Mouse (Mus musculus) erythroblast, adult 5-6 weeks (primary cell): ENCODE data around the gene Cdh1. TPM values are rescaled to one million over a fixed set of nuclear protein-coding genes. Genes with fewer than 3 reads are reported as not detected.
"Not testable (repeated sequence)": the region's sequence is repeated elsewhere in the genome, so short reads cannot be mapped to it uniquely, and the experiment has no call there.

Source experiments
- ATAC-seq: replicated peaks from 2 replicates; pipeline ENCODE4 v1.8.0; 2016; ENCODE audit warnings: moderate number of reproducible peaks, mild to moderate bottlenecking, moderate TSS enrichment, inconsistent platforms; ENCODE audit not compliant: poor library complexity, low FRiP score, severe bottlenecking
- total RNA-seq, 2 experiments: library from RNA; stranded (forward) in 1 of 2; stranded (reverse) in 1 of 2; fragments of 150-400 nt in 1 of 2; fragments of 200-764, 138-1000 nt in 1 of 2; gene quantifications; 2 replicates each; pipeline versions ENCODE4 v1.2.3 to v1.2.4; 2015 to 2017; ENCODE audit warnings: low replicate concordance in 2 of 2

Gene Cdh1
- 0.96 and 2.9 TPM in 2 replicates for total RNA-seq (2015; ENCODE audit: low replicate concordance)
- 0.84 and 1.2 TPM in 2 replicates for total RNA-seq (2017; ENCODE audit: low replicate concordance)

DNA sequence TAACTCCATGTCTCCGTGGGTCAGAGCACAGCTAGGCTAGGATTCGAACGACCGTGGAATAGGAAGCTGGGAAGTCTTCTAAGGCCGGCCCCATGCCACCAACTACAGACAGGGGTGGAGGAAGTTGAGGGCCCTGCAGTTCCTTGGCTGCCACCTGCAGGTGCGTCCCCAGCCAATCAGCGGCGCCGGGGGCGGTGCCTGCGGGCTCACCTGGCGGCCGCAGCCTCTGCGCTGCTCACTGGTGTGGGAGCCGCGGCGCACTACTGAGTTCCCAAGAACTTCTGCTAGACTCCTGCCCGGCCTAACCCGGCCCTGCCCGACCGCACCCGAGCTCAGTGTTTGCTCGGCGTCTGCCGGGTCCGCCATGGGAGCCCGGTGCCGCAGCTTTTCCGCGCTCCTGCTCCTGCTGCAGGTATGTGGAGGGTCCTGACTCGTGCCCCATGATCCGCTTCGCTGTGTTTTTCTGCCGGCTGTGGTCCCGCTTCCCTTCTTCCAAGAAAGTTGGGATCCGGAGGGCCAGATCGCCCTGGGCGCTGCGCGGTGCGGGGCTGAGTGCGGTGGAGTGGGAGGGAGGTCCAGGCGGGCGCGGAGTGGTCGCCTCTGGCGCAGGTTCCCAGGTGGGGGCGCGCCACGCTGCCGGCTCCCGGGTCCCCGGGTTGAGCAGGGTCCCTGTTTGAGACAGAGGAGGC lies at the start of gene Cdh1:
TSS of gene Cdh1 (plus strand) at position 221 of the 689 bp plus-strand sequence.
- ATAC-seq: no peak

DNA sequence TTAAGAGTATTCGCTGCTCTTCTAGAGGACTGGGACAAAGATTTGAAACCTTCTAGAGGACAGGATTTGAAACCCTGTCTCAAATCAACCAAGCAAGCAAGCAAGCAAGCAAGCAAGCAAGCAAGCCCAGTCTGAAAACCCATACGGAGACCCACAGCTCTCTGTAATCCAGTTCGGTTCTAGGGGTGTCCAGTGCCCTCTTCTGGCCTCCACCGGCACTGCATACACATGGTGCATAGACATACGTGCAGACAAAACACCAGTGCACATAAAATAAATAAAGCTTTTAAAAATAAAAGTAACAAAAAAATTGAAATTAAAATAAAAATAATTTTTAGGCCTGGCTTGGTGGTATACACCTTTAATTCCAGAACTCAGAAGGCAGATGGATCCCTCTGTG lies 49.1 kb upstream of the Cdh1 start:
- ATAC-seq: no peak

DNA sequence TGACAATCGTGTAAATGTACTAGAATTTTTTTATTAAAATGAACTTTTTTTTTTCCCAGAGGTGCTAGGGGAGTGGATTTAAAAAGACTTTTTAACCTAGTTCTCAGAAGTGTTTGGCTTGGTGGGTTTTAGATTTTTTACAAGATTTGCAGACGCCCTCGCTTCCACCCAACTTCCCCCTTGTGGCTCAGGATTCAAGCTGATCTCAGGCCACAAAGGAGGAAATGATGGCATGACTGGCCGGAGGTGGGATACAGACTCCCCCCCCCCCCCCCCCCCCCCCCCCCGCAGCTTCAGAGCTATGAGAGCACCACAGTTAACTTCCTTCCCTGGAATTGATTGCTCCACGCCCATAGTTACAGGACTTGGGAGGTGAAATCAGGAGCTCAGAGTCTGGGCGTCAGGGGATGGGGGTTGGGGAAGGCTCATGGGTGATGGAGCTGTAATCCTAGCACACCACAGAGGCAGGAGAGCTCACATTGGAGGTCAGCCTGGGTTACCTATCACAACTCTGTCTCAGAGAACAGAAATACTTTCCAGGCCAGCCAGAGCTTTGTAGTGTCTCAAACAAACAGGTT lies 47.0 kb upstream of the Cdh1 start:
- no peak for ATAC-seq

DNA sequence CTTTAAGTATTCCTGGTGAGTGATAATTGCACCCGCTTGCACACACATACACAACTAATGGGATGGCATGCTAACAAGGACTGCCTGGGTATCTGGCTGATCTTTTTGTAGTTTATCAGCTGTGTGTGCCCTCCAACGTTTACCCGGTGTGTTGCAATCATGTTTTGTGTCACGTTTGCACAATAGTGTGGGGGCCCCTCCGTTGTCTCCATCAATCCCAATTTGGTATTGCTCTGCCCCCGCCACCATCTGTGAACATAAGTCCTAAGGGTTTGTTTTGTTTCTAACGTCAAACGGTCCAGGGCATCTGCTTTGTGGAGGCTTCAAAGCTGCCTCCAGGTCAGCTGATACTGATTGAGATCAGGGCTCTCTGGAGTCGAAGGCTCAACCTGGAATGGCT lies 43.3 kb upstream of the Cdh1 start:
- no peak for ATAC-seq

DNA sequence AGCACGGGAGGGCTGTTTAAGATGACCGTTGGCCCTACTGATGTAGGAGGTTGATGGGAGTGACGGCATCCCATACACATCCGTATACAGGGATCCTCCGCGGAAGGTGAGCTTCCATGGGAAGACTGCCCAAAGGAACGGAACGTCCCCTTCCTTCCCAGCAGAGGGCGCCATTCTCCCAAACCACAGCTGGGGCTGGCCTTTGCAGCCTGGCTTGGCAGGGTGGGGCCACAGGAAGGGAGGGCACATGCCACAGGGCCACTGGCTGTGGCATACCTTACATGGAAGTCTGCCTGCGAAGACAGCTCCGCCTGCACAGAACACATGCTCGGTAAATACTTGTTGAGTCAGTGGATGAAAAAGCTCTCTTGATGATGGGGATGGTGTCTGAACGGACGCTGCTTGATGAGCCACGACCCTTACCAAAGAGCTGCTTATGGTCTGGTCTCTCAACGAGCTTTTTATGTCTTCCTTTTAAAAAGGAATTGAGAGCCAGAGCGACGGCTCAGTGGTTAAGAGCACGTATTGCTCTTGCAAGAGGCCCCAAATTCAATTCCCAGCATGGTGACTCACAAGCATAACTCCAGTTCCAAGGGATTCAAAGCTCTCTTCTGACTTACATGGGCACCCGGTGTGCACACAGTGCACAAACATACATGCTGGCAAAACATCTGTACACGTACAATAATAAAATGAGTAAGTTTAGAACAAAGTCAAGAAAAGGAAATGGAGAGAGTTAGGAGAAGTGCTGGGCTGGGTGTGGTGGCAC lies 41.9 kb upstream of the Cdh1 start:
- ATAC-seq: no peak

DNA sequence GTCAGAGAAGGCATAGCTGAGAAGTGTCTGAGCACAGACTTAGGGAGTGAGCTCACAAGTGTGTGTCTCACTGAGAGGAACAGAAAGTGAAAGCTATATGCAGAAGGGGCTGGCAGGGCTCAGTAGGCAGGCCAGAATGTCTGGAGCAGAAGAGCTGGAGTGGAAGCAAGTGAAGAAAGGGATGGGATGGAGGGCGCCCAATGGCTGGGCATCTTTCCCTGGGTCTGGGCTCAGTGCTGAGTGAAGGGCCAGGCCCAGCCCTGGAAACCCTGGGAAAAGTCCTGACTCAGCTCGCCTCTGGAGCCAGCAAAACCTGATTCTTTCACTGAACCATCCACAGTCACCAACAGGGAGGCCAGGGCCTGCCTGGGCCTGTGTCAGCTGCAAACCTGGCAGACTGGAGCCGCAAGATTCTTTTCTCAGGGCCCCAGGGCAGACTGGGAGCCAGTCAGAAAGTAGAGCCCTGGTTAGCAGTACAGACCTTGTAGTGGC lies 39.4 kb upstream of the Cdh1 start:
- ATAC-seq: no peak

DNA sequence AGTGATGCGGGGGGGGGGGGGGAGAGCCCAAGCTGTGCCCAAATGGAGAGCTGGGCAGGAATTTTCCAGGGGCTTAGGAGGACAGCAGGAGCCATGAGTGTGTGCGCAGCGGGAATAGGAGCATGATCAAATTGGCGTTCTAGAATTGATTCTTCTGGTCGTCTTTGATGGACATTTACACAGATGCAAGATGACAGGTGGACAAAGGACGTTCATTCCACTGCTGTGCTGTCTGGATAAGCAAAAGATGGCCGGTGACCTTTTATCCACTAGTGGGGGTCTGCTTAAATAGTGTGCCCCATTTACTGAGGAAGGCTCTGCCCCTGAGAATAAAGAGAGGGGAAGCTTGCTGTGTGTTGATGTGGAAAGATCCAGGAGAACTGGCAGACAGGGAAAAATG lies 34.1 kb upstream of the Cdh1 start:
- no peak for ATAC-seq

DNA sequence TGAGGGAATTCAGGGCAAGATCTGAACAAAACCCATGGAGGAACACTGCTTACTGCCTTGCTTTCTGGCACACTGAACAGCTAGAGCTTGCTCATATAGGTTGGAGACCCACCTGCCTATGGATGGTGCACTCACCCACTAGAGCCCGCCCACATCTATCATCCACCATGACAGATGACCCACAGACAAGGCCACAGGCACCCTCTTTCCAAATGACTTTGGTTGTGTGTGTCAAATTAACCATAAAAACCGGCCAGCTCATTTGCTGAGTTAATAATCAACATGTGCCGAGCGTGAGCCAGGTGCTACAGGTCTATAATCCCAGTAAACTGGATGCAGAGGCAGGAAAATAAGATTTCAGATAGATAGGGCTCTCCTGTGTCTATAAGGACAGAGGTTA lies 32.8 kb upstream of the Cdh1 start:
- ATAC-seq: no peak

DNA sequence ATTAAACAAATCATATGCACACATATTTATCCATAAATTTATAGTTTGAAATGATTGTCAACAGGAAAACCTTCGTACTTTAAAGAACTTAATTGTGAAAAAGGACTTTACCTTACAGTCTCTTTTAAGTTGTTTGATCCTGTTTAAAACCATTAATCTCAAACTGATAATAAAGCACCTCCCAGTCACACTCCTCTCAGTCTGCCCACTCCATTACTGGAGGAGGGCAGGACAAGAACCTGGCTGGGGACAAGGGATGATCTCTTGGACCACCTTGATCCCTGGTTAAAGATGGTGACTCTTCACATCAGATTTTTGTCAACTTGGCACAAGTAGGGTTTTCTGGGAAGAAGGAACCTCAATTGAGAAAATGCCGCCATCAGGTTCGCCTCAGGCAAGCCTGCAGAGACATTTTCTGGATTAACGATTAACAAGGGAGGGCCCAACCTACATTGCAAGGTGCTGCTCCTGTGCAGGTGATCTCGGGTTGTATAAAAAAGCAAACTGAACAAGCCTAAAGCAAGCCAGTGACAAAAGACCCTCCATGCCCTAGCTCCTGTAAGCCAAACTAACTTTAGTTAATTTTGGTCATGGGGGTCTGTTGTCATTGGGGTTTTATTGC lies 31.5 kb upstream of the Cdh1 start:
- ATAC-seq: no peak

DNA sequence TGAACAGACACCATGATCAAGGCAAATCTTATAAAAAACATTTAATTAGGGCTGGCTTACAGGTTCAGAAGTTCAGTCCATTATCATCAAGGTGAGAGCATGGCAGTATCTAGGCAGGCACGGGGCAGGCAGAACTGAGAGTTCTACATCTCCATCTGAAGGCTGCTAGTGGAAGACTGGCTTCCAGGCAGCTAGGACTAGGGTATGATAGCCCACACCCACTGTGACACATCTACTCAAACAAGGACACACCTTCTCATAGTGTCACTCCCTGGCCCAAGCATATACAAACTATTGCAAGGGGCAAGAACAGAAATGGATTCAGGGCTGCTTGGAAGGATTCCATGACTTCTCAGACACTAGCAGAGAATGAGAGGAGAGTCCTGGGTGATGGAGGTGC lies 31.0 kb upstream of the Cdh1 start:
- ATAC-seq: not testable (repeated sequence)

DNA sequence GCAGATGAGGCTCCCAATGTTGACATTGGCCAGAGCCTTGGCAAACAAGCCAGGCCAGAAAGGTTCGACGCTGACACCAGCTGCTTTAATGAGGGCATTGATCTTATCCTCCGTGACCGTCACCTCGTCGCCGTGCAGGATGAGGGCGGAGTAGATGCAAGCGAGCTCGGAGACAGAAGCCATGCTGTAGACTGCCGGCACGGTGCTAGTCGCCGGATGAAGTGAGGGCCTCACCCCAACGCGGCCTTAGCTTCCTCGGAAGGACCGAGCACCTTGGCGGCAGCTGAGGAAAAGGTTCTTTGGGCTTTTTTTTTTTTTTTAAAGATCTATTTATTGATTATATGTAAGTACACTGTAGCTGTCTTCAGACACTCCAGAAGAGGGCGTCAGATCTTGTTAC lies 30.0 kb upstream of the Cdh1 start, which contains the start of gene Gm10073:
TSS of gene Gm10073 (minus strand) at position 294 of the 400 bp plus-strand sequence.
- not testable (repeated sequence) for ATAC-seq

DNA sequence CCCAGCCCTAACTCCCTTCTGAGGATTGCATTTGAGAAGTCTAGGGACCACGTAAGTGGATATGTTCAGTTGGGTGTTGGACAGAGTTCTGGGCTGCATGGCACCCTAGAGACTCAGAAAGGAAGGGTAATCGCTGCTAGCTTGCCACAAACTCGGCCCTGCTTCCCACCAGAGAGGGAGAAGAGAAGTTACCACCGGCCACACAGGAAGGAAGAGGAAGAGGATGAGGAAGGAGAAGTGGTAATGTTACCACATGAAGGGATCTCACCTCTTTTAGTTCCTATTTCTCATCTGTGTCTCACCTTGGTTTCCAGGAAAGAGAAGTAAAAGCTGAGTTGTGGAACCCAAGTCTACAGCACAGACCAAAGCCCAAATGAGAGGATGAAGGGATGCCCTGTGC lies 28.9 kb upstream of the Cdh1 start:
- no peak for ATAC-seq

DNA sequence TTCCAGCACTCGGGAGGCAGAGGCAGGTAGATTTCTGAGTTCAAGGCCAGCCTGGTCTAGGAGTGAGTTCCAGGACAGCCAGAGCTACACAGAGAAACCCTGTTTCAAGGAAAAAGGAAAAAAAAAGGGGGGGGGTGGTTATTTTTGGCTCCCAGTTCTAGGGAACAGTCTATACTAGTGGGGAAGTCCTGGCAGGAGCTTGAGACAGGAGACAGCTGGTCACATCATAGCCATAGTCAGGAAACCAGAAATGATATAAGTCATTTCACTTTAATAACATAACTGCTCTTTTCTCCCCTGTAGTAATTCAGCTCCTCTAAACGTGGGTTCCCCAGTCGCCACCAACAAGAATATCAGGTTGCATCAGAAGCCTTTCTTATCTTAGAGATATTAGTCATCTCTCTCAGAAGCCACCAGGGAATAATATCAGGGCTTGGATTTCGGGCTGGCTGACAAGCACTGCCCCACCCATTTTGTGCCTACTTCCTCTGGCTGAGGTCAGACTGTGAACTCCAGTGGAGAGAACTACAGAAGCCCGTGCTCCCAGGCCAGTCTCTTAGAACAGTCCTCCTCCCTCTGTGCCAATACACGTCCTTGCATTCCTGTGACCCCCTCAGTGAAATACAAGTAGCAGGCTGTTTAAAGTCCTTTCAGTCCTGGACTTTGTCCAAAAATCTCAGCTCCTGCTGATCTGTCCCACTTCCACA lies 26.1 kb upstream of the Cdh1 start:
- ATAC-seq: no peak

DNA sequence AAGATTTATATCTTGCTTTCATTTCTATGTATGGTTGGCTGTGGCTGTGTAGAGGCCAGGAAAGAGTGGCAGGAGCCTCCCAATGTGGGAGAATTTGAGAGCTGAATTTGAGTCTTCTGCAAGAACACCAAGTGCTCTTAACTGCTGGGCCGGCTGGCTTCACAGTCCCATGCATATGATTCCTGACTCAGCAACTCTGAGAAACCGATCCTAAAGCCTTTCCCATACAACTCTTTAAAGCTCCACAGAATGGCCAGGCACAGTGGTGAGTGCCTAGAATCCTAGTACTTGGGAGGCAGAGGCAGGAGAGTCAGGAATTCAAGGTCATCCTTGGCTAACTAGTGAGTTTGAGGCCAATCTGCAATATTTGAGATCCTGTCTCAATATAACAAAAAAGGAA lies 23.6 kb upstream of the Cdh1 start:
- no peak for ATAC-seq

DNA sequence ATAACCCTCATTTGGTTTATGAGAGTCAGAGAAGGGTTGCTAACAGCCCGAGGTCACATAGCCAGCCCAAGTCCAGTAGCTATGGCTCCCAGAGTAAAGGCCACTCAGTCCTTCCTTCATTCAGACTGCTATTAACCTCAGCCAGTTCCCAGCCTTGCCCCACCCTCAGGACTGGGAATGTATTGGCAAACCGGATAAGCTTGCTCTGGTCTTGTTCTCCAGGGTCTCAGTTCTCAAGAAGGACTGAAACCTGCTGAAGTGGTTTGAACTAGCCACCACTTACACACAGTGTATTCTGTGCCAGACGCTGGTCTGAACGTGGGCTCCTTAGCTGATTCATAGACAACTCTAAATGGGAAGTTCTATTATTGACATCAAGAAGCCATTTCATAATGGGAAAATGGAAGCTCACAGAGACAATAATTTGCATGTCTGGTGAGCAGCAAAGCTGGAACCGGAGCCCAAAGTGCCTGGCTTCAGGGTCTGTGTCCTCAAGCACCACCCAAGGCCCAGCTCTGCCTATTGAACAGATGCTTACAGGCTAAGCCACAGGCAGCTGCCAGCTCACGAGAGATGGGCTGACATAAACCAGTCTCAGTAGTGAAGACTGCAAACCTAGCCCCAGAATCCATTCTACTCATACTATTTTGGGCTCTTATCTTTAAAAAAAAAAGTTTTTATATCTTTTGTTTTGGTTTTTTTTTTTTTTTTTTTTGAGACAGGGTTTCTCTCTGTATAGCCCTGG lies 21.6 kb upstream of the Cdh1 start:
- ATAC-seq: no peak

DNA sequence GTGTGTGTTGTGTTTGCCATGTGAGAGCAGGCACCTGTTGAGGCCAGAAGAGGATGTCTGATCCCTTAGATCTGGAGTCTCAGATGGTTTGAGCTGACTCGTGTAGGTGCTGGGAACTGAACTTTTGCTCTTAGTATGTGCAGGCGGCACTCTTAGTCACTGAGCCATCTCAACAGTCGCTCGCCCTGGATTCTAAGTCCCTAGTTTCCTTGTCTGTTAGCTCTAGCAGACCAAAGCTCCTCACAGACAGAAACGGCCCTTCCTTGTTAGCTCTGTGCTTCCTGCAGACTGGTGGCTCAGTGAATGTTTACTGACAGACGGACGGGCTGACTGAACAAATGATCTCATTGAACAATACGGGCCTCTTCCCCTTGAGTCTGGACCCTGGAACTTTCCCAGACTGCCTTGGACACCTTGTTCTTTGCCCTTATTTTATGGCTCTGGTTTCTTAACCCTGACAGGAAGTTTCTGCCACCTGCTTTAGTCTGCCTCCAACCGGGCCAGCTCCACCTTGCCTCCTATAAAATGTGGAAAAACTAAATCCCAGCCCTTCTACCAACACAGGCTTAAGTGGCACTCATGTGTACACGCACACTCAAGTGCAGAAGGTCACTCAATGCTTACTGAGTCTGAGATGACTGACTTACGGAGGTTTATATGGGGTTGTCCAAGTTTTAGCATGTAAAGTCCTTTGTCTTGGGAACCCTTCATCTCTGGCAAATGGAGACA lies 18.0 kb upstream of the Cdh1 start:
- ATAC-seq: no peak

DNA sequence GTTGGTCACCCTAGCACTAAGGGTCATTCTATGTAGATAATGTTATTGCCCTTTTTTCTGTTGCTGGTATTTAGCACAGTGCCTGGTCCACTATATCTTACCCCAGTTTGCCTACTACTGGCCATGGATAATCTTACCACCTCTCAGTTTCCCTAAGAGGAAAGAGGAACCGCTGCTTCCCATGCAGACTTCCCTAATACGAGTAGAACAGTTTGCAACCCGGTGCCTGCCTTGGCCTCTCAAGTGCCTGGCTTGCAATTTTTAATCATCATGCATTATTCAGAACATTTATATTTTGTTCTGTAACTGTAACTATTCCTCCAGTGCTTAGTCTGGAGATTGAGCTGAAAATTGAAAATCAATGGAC lies 17.5 kb upstream of the Cdh1 start:
- no peak for ATAC-seq

DNA sequence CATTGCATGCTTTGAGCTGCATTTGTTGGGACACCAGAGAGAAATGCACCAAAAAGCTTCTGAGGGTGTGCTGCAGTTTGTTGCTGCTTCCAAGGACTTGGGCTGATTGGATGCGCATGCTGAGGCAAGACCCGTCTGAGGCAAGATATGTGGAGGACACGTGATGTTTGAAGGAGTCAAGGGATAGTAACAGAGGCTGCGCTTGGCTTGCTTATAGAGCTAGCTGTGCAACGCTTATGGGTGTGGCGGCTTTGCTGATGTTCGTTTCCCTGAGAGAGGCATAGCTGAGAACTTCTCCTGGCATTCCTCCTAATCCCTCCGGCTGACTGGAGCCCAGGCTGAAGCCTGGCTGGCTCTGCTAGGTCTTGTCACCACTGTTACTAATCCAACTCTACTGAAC lies 16.3 kb upstream of the Cdh1 start:
- ATAC-seq: no peak
